Mouse (Mus musculus): ENCODE measurements around the gene Notch4.

Gene Notch4

GRCm38 (mm10) chr17:34593752-34594525, 29.9 kb downstream of the Notch4 start:
- no peak for DNase-seq (ENCODE audit: low read depth, low spot score)

GRCm38 (mm10) chr17:34596098-34596497, 32.0 kb downstream of the Notch4 start:
- DNase-seq (ENCODE audit: low read depth, low spot score) = no peak

GRCm38 (mm10) chr17:34597566-34598095, 33.6 kb downstream of the Notch4 start, which contains the start of gene Ager:
Ager (plus strand) TSS chr17:34597862.
- no peak for DNase-seq (ENCODE audit: low read depth, low spot score)

GRCm38 (mm10) chr17:34599891-34600290, 35.8 kb downstream of the Notch4 start:
- DNase-seq (ENCODE audit: low read depth, low spot score) = no peak

- DNase-seq (ENCODE audit: low read depth, low spot score) = no peak
Measured at GRCm38 (mm10) chr17:34601796-34602195, 37.7 kb downstream of the Notch4 start.

GRCm38 (mm10) chr17:34603375-34604060, 39.5 kb downstream of the Notch4 start, which contains the start of gene Rnf5:
Rnf5 (minus strand) TSS chr17:34603690.
- DNase-seq (ENCODE audit: low read depth, low spot score) = peak; percentile 100

GRCm38 (mm10) chr17:34604061-34604508, 40.0 kb downstream of the Notch4 start, which contains the start of gene Agpat1:
Agpat1 (plus strand) TSS chr17:34604262.
- DNase-seq (ENCODE audit: low read depth, low spot score) = peak; percentile 100

- peak; percentile 77 for DNase-seq (ENCODE audit: low read depth, low spot score)
Measured at GRCm38 (mm10) chr17:34604511-34605237, 40.6 kb downstream of the Notch4 start.

GRCm38 (mm10) chr17:34605609-34606008, 41.5 kb downstream of the Notch4 start:
- DNase-seq (ENCODE audit: low read depth, low spot score) = peak; percentile 98

GRCm38 (mm10) chr17:34606186-34607039, 42.3 kb downstream of the Notch4 start:
- peak; percentile 52 for DNase-seq (ENCODE audit: low read depth, low spot score)

GRCm38 (mm10) chr17:34607997-34608396, 43.9 kb downstream of the Notch4 start:
- DNase-seq (ENCODE audit: low read depth, low spot score) = no peak

- no peak for DNase-seq (ENCODE audit: low read depth, low spot score)
Measured at GRCm38 (mm10) chr17:34611050-34611449, 47.0 kb downstream of the Notch4 start.

GRCm38 (mm10) chr17:34613054-34613645, 49.1 kb downstream of the Notch4 start:
- no peak for DNase-seq (ENCODE audit: low read depth, low spot score)

GRCm38 (mm10) chr17:34613830-34614229, 49.8 kb downstream of the Notch4 start:
- no peak for DNase-seq (ENCODE audit: low read depth, low spot score)

GRCm38 (mm10) chr17:34615871-34616270, 51.8 kb downstream of the Notch4 start, which contains the start of gene Egfl8:
Egfl8 (minus strand) TSS chr17:34615971.
- no peak for DNase-seq (ENCODE audit: low read depth, low spot score)

- DNase-seq (ENCODE audit: low read depth, low spot score) = peak; percentile 85
Measured at GRCm38 (mm10) chr17:34618999-34619398, 54.9 kb downstream of the Notch4 start.

GRCm38 (mm10) chr17:34621006-34621405, 56.9 kb downstream of the Notch4 start:
- DNase-seq (ENCODE audit: low read depth, low spot score) = no peak

- no peak for DNase-seq (ENCODE audit: low read depth, low spot score)
Measured at GRCm38 (mm10) chr17:34623161-34623560, 59.1 kb downstream of the Notch4 start.

GRCm38 (mm10) chr17:34624981-34625380, 60.9 kb downstream of the Notch4 start:
- no peak for DNase-seq (ENCODE audit: low read depth, low spot score)

- DNase-seq (ENCODE audit: low read depth, low spot score) = no peak
Measured at GRCm38 (mm10) chr17:34626062-34626772, 62.1 kb downstream of the Notch4 start.
